Mouse (Mus musculus): ENCODE data around the gene Nipal1. TPM values are rescaled to one million over a fixed set of nuclear protein-coding genes. Genes with fewer than 3 reads are reported as not detected.

Nipal1 gene
- polyA plus RNA-seq (2017; shearing (Covaris generic)), result 36.3 TPM

DNA sequence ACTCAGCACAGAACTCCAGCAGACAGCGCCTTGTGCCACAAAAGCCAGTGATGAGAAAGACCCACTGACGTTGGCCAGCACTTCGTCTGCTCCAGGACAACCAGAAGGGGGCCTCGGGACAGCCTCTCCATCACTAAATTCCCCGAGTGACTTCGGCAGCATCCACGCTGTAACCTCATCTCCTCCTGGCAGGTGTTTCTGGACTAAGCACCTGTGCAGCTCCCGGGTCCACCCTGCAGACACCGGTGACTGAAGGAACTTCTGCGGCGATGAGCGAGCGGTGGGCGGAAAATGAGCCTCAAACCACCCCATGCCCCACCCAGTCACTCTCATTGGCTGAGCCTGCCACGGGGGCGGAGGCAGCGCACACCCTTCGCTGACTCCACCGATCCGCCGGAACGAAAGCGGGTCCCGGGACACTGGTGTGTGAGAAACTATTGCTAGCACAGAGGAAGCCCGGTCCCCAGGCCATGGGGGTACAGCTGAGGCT is at the start of gene Nipal1:
Nipal1 (plus strand) TSS at position 378 of the 490 bp plus-strand sequence.

DNA sequence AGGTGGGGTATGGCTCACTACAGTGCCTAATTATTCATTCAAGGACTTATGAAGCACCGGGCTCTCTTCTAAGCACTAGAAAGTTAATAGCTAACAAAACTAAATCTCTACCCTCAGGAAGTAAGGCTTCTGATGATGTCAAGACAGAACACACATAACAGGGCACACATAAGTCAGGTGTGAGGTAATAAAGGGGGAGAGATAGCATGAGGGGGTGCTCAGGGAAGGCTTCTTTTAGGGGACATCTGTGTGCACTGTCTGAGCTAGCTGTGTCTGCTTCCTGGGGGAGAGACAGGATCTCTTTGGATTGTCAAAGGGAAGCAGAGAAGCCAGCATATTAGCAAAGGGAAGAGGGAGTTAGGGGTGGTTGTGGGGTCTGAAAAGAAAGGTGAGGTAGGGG is 3.4 kb upstream of the Nipal1 start, which contains the start of gene Cnga1:
Cnga1 (minus strand) TSS at position 101 of the 400 bp plus-strand sequence.

Other genes starting within 250 kb of the Nipal1 start
- gene Corin, start 143.3 kb upstream of the Nipal1 start, polyA plus RNA-seq (2017; shearing (Covaris generic)), result 0.16 TPM
- gene Nfxl1, start 88.1 kb upstream of the Nipal1 start, polyA plus RNA-seq (2017; shearing (Covaris generic)), result 12.9 TPM
- gene Zar1, start 66.5 kb upstream of the Nipal1 start, polyA plus RNA-seq (2017; shearing (Covaris generic)), result not detected
- not detected for gene Gm5868, start 60.2 kb upstream of the Nipal1 start, polyA plus RNA-seq (2017; shearing (Covaris generic))
- 2.1 TPM for gene Cnga1, start 3.5 kb upstream of the Nipal1 start, polyA plus RNA-seq (2017; shearing (Covaris generic))
- 92.5 TPM for gene Txk, start 105.0 kb downstream of the Nipal1 start, polyA plus RNA-seq (2017; shearing (Covaris generic))
- gene Tec, start 220.7 kb downstream of the Nipal1 start, polyA plus RNA-seq (2017; shearing (Covaris generic)), result 15.7 TPM